Mouse (Mus musculus) left cerebral cortex, postnatal 25 days (tissue): Measurements from ENCODE around the gene Tfip11. TPM values are rescaled to one million over a fixed set of nuclear protein-coding genes. Genes with fewer than 3 reads are reported as not detected.

ENCODE experiments used
- DNase-seq, 2 experiments: peaks; one replicate each; pipeline ENCODE4 v3.0.0; 2022; ENCODE audit warnings: low spot score in 2 of 2, mixed read lengths in 1 of 2
- intact Hi-C: fragments of 180-260 bp; cut with DNase I; formaldehyde crosslinking; loops from one replicate; pipeline ENCODE4 v1.15.1; 2025
- total RNA-seq, 2 experiments: library from RNA; stranded (reverse); gene quantifications; 2 replicates each; pipeline ENCODE4 v1.2.3; 2021

Gene Tfip11
- total RNA-seq, 2 experiments from 2014 or later = 39.9 to 40.0 TPM

DNA sequence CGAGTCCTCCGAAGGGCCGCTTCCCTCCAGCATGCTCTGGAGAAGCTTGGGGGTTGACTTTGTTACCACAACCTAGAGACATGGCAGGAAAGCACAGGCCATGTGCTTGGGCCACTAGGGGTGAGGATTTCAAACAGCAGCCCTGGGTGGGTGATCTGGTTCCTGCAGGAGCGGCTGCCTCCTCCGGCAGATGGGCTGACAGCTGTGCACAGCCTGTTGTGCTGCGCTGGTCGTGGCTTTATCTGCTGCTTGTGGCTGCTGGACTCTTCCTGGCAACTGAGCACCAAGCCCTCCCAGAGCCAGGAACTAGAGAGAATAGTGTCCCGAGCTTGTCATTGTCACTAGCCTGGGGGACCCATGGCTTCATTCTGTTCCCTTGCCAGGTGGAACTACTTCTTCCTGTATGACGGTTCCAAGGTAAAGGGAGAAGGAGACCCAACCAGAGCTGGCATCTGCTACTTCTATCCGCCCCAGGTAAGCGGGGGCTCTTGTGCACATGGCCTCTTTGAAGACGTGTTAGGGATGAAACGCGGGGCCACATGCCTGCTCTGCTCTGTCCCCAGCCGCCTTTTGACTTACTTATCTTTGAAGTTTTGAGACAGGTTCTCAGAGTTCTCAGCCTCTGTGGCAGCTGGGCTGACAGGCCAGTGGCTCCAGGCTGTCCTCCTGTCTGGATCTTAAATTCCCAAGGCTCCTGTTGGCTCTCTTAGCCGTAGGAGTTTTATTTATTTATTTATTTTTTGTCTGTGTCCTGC, 20.2 kb downstream of the Tfip11 start:
- intact Hi-C loops = no loop called here
- DNase-seq = no peak

DNA sequence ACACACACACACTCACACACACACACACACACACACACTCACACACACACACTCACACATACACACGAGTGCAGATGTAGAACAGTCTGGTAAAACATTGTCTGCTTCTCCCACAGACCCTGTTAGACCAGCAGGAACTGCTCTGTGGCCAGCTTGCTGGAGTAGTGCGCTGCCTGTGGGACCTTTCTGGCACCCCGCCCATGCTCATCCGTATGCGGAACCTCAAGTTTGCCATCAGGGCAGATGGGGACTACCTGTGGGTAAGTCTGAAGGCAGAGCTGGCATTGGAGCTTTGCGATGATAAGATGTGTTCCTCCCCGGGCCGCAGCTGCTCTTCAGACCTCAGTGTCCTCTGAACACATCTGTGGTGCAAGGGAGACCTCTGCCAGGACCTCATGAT, 23.0 kb downstream of the Tfip11 start:
- no peak for DNase-seq
- intact Hi-C loops = no loop called here

DNA sequence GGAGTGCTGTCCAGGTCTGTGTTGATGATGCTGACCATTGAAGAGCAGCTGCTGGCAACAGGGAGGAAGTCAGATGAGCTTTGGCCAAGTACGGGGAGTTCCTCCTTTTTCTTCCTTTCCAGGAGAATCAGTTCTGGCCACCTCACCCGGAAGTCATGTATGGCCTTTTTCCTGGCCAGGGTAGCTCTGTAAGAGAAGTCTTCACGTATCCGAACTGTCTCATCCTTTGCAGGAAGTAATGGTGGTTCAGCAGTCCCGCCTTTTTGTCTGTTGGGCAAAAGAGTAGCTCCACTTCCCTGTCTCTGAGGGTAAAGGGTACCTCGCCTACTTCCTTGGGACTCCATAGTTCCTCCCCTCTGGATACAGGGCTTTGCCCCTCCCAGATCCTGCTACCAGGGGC, 29.3 kb downstream of the Tfip11 start:
- intact Hi-C loops = no loop called here
- DNase-seq = no peak

DNA sequence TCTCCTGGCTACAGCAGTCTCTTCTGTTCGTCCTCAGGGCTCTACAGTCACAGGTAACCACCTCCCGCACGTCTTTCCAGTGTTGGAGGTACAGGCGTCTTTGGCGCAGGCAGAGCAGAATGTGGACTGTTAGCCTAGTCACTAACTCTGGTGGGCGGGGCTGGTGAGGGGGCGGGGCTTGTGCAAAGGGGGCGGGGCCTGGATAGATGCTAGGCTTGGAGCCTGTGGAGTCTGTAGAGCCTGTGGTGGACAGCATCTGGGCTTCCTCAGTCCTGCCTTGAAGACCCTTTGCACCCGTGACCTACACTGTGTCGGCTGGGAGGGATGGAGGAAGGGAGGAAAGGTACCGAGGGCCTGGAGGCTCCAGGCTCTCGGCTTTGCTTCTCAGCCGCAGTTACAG, 29.8 kb downstream of the Tfip11 start, which contains the start of gene Gm6583:
Gene Gm6583, minus strand, starts transcription at position 124 of the 400 bp plus-strand sequence.
- intact Hi-C loops = no loop called here

DNA sequence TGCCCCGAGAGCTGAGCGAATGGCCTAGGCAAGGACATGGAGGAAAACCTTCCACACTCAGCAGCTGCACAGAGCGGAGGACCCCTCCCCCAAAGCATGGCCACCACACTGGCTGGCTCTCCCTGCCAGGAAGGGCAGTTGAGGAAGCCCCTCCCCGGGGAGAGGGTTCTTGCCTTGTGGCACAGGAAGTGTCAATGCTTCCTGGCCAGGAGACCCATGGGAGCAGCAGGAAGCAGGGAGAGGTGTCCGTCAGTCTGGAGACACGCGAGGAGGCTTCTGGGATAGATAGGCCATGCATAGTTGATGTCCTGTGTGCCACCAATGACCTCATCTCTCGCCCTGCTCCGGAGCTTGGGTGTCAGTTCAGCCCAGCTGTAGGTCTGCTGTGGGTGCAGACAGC, 30.2 kb downstream of the Tfip11 start:
- no peak for DNase-seq
- intact Hi-C loops = no loop called here

More for the DNA sequence above, 29.8 kb downstream of the Tfip11 start, which contains the start of gene Gm6583:
- DNase-seq = no peak

- DNase-seq = no peak
- intact Hi-C loops = no loop called here
These were observed 33.4 kb downstream of the Tfip11 start for GRCm38 (mm10) chr5:112359520-112359919.

- no peak for DNase-seq
- intact Hi-C loops = loop anchor here (10.0 kb wide), 1 partner anchor 65 kb away; no protein-coding TSS in a partner anchor
These were observed 33.9 kb downstream of the Tfip11 start for GRCm38 (mm10) chr5:112360077-112360476.

GRCm38 (mm10) chr5:112364184-112364797, 38.1 kb downstream of the Tfip11 start:
- DNase-seq = no peak
- intact Hi-C loops = loop anchor here (10.0 kb wide), 1 partner anchor 61 kb away; no protein-coding TSS in a partner anchor

DNA sequence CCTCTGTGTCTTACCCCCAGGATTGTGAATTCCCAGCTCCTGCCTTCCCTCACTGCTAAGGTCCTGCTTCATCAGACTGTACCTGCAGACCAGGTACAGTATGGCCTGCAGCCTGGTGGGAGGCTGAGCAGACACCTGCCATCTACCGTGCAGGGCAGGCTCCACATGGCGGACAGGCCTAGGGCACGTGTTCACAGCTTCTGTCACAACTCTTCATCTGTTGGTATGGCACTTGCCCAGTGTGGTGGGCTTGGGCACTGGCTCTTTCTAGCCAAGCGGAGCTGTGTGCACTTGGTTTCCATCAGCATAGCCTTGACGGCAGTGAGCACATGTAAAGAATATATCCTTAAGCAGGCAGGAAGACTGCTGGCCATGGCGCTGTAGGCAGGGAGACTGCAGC, 40.7 kb downstream of the Tfip11 start:
- intact Hi-C loops = loop anchor here (10.0 kb wide), 1 partner anchor 58 kb away; no protein-coding TSS in a partner anchor
- no peak for DNase-seq

GRCm38 (mm10) chr5:112367338-112367737, 41.2 kb downstream of the Tfip11 start:
- intact Hi-C loops = loop anchor here (10.0 kb wide), 1 partner anchor 57 kb away; no protein-coding TSS in a partner anchor

DNA sequence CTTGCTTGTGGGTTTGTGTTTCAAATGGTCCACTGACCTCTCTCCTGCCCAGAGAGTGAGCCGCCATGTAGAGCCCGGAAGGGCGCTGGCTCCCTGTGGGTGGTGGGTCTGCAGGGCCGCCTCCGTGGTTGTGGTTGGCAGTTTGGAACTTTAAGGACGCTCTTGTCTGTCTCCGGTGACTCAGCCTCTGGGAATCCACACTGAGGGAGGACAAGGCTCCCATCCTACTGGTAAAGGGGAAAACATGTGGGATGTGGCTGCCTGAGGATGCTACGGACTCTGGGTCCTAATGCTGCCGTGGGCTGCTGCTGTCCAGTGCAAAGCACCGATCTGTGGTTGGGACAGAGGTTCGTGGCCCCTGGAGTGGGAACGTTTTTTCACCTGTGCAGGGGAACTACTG, 41.8 kb downstream of the Tfip11 start:
- intact Hi-C loops = loop anchor here (10.0 kb wide), 1 partner anchor 57 kb away; no protein-coding TSS in a partner anchor
- peak in 1 of 2 experiments; percentile 66 for DNase-seq

More at GRCm38 (mm10) chr5:112367338-112367737, 41.2 kb downstream of the Tfip11 start:
- DNase-seq = no peak

DNA sequence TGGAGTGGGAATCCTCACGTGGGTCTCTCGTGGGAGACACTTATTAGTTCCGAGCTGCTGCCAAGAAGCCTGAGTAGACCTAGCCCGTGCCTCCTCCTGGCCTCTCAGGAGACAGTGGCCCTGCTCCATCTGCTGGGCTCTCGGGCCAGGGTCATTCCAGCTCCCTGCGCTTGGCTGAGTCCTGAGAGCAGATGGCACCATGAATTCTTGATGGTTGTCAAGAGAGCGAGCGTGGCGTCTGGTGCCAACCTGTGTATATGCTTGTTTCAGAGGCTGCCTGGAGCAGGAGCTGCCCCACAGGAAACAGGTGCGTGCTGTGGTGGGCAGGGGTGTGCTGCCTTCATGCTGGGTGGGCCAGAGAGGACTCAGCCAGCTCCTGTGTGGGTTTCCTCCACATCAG, 42.5 kb downstream of the Tfip11 start:
- no peak for DNase-seq
- intact Hi-C loops = loop anchor here (10.0 kb wide), 1 partner anchor 56 kb away; no protein-coding TSS in a partner anchor

DNA sequence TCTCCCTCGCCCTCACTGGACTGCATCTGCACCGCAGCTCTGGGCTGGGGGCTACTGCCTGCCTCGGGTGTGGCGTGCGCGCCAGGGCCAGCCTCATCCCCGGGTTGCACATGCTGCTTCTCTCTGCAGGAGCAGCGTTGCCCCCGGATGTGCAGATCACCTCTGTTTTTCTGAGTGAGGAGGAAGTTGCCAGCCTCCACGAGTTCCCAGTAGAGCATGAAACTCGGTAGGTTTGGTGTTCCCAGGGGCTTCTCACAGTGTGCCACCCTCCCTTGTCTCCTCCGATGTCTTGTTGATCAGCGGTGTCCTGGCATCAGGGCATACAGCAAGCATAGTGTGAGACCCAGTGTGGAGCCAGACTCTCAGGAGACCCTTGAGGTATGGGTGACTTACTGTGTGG, 43.2 kb downstream of the Tfip11 start:
- no peak for DNase-seq

GRCm38 (mm10) chr5:112370236-112370813, 44.2 kb downstream of the Tfip11 start:
- no peak for DNase-seq
- intact Hi-C loops = no loop called here

More for the DNA sequence above, 43.2 kb downstream of the Tfip11 start:
- intact Hi-C loops = loop anchor here (10.0 kb wide), 1 partner anchor 55 kb away; no protein-coding TSS in a partner anchor

DNA sequence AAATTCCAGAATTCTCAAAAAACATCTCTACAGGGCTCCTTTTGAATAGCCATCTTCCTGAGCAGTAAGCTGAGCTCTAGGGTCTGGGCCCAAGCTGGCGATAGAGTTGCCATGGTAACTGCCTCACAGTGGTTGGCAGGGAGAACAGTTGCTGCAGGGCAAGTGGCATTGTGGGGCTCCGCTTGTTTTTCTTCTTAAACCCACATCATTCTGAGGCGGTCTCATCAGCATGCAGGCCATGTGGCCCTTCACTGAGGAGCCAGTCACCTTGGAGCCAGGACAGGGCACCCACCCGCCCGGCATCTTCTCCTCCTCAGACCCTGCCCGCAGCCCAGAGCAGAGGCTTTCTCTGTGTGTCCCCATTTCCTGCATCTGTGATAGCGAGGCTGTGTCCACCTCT, 45.8 kb downstream of the Tfip11 start:
- intact Hi-C loops = no loop called here
- DNase-seq = peak; percentile 79 to 88

DNA sequence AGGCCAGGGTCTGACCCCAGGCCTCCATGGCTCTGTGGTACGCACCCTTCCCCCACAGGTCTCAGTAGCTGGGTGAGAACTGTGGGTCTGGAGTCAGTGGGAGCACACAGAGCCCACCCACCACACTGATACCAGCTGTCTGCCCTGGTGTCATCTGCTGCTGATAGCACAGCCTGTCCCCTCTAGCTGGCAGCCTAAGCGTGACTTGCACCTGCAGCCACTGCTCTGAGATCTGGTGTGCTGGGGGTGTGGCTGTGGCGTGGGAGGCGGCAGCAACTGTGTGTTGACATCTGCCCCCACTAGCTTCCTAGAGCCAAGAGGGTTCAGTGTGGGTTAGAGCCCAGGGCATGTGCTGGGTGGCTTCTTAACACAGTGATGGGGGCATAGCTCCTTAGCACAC, 50.0 kb downstream of the Tfip11 start:
- intact Hi-C loops = no loop called here

GRCm38 (mm10) chr5:112377380-112377779, 51.2 kb downstream of the Tfip11 start:
- no peak for DNase-seq
- intact Hi-C loops = no loop called here

More for the DNA sequence above, 50.0 kb downstream of the Tfip11 start:
- DNase-seq = no peak

- intact Hi-C loops = no loop called here
- no peak for DNase-seq
These were observed 52.6 kb downstream of the Tfip11 start for GRCm38 (mm10) chr5:112378716-112379115.

- intact Hi-C loops = no loop called here
- DNase-seq = no peak
These were observed 55.0 kb downstream of the Tfip11 start for GRCm38 (mm10) chr5:112381154-112381553.

DNA sequence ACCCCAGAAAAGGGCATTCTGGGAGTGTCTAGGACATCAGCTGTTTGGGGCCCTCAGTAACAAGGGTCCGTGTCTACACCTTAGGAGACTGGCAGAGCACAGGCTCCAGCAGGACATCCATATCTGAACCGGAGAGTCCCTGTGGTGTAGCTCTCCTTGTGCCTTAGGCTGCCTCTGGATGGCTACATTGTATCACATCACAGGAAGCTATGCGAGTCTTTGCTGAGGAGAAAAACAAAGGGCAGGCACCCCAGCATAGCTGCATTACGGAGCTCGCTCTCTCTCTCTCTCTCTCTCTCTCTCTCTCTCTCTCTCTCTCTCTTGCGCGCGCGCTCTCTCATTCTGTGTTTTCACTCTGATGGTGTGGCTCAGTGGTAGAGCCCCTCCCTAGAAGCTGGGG, 55.9 kb downstream of the Tfip11 start:
- DNase-seq = no peak
- intact Hi-C loops = no loop called here
